Mouse (Mus musculus) gastrocnemius, postnatal 4 days (tissue): Measurements from ENCODE around the gene Ttc28. TPM values are rescaled to one million over a fixed set of nuclear protein-coding genes. Genes with fewer than 3 reads are reported as not detected.
A peak's percentile ranks its signal among the peaks of the same experiment; 100 is the strongest.

ENCODE experiments used
- DNase-seq, 2 experiments: peaks; one replicate each; pipeline ENCODE4 v3.0.0; 2021 to 2022; ENCODE audit warnings: low spot score in 2 of 2, mixed read lengths in 2 of 2
- total RNA-seq, 2 experiments: library from RNA; stranded (reverse); gene quantifications; 2 replicates each; pipeline ENCODE4 v1.2.3; 2021

Ttc28 gene
- total RNA-seq, 2 experiments from 2014 or later = 27.1 to 33.1 TPM

DNA sequence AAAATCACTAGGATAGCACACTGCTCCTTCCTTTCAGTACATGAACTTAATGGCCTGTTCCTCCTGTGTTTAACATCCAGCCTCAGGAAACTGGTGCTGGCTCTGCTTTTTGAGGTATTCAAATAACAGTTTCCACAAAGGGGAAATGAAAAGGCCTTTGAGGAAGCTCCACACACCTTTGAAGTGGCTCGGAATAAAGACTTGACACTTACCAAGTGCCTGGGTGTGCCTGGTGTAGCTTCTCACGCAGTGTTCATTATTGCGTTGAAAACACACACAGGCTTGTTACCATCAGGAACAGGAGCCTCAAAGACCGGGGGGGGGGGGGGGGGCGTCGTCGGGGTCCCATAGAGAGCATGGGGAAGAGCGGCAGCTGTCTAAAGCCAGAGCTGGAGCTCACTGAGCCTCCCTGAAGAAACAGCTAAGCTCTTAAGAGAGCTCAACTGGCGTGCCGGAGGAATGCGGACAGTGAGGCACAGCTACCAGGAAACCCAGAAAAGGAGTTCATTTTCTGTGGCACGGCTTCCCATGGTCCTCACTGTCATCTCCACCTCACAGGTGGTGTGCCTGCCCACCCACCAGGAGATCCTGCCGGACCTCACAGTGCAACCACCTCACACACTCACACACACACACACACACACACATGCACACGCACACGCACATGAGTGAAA is 320.7 kb downstream of the Ttc28 start:
- no peak for DNase-seq

GRCm38 (mm10) chr5:111200915-111201610 is 321.5 kb downstream of the Ttc28 start:
- peak in 1 of 2 experiments; percentile 72 for DNase-seq

DNA sequence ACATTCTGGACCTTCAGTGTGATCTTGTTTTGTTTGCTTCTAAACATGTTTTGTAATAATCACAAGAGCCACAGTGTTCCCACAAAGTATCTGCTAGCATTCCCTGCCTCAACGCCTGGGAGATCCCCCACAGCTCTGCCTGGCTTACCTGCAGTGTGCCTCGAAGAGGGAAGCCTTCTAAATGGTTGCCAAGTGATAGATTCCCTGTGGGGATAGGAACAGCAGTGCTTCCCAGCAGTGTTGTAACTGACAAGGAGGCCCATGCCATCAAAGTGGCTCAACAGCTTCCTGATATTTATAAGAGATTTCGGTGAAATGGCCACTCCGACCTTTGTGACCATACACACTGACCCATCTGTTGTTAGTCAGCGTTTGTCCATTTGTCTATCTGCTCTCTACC is 324.6 kb downstream of the Ttc28 start:
- no peak for DNase-seq

GRCm38 (mm10) chr5:111204976-111205586 is 325.5 kb downstream of the Ttc28 start:
- no peak for DNase-seq

GRCm38 (mm10) chr5:111205817-111206216 is 326.2 kb downstream of the Ttc28 start:
- DNase-seq = no peak

- peak in 1 of 2 experiments; percentile 65 for DNase-seq
These were observed 328.5 kb downstream of the Ttc28 start for GRCm38 (mm10) chr5:111207924-111208659.

DNA sequence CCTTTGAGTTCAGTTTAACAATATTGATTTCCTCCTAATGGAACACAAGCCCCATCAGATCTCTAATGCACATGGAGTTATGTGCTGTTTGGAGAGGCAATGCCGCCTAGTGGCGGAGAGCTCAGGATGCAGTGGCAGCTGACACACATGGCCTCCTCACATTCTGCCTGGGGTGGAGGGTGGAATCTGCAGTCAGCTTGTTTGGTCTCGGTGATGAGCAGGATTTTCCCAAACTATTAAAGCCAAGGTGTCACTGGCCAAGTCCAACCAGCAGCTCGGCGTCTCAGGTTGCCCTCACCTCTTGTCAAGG is 329.0 kb downstream of the Ttc28 start:
- peak in 1 of 2 experiments; percentile 62 for DNase-seq

DNA sequence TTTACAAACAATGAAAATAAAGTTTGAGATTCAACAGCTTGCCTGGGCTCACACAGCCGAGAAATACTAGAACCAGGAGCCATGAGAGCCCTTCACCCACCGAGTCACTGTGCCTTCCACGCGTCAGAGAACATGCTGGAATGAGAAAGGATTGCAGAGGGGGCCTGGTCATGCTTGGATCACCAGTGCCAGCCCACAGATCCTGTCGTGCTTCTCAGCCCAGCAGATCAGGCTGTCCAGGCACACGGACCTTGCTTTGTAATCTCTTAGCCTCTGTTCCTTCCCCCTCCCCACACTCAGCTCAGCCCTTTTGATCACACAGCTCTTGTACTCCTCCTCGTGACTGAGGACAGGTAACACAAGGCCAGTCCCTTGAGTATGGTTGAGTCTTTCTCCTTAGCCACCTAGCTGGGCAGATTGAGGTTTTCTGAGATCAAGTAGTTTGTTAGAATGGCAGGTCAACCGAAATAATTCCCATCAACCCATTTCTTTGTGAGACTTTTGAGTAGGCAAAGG is 334.4 kb downstream of the Ttc28 start:
- DNase-seq = no peak

GRCm38 (mm10) chr5:111214890-111215289 is 335.3 kb downstream of the Ttc28 start:
- DNase-seq = no peak

DNA sequence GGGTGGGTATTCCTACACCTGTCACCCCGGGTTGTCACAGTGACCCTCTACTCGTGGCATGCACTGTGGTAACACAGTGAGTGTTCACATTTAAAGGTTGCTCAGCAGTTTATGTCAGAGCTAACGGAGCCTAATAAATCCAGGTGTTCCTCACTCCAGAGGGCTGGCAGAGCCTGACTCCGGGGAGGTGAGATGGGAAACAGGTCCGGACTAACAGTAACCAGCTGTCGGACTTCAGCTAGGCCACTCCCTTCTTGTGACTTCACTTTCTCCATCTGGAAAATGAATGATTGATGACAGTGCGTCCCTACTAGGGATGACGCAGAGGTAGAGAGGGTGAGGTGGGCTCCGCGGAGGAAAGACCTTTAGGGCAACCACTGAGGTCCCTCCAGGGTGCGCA is 336.1 kb downstream of the Ttc28 start:
- DNase-seq = no peak

GRCm38 (mm10) chr5:111216166-111216565 is 336.6 kb downstream of the Ttc28 start:
- DNase-seq = no peak

- no peak for DNase-seq
These were observed 338.0 kb downstream of the Ttc28 start for GRCm38 (mm10) chr5:111217447-111218110.

DNA sequence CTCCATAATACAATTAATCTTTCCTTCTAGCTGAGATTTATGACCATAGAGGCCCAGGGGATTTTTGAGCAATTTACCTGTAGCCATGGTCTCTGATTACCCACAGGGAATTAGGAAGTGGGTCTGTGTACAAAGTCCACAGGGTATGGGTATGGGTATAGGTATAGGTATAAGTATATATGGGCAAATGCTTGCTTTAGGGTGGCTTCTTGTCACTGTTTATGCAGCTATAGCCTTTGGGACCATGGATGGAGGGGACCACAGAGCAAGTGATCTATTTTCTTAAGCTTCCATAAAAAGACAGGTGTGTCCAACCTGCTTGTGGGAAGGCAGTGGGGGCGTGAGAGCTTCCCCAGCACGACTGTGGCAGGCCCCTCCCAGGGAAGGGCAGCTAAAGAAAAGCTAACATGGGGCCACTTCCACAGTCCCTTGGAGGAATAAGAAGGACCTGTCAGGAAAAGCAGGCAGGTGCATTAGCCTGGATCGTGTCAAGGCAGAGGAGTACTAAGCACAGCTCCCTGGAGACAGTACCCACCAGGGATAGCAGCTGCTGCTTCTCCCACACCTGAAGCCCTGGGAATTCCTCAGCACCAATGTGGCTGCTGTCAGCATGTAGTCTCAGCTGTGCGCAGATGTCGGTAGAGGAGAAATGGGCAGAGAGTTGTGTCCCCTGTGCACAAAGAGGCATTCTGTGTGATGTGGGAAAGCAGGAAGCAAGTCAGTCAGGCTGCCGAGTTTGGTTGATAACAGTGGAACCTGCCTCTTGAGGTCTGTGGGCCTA is 338.7 kb downstream of the Ttc28 start:
- DNase-seq = no peak

GRCm38 (mm10) chr5:111218998-111219397 is 339.4 kb downstream of the Ttc28 start:
- no peak for DNase-seq

DNA sequence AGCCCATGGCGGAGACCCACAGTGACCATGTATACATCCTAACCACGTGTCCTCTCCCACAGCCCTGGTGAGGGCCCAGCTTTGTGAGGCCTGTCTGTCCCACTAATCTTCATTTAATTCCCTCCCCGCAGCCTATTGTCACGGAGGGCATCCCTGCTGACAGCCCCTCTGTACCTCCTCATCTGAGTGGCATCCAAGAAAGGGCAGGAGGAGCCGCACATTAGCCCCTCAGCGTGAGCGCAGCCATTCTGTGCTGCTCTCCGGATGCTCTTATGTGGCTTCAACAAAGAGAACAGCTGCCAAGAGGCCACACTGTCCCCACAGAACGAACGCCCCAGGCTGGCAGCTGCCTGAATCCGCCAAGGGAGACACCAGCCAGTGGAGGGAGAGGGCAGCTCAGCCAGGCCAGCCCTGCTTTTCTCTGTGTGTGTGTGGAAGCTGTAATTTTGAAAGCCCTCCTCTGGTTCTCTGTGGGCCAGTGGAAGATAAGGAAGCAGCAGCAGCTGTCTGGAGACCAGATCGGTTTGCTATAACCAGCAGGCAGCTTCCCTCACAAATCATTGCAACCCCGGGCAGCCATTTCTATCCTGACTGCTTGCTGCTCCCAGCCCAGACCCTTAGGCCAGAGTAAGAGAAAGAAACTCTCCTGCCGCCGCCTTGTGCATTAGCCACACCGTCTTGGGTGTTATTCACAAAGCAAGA is 341.2 kb downstream of the Ttc28 start:
- peak in 1 of 2 experiments; percentile 45 for DNase-seq

GRCm38 (mm10) chr5:111222820-111223219 is 343.2 kb downstream of the Ttc28 start:
- DNase-seq = no peak

- no peak for DNase-seq
These were observed 345.7 kb downstream of the Ttc28 start for GRCm38 (mm10) chr5:111225306-111225705.

DNA sequence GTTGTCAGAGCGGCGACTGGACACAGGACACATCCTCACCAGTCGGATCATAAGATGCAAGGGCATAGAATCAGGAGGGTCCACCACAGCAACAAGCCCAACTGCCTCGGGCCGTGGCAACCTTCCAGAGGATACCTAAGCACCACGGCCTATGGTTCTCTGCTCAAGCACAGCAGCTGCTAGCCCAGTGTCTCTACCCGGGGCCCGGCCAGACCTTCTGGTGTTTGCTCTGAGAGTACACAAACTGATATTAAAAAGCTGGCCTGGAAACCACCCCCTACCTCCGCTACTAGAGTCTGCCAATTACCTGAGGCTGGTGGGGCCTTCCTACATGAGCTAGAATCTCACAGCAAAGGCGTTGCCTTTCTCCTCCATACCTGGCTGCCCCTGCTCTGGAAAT is 346.9 kb downstream of the Ttc28 start:
- no peak for DNase-seq

DNA sequence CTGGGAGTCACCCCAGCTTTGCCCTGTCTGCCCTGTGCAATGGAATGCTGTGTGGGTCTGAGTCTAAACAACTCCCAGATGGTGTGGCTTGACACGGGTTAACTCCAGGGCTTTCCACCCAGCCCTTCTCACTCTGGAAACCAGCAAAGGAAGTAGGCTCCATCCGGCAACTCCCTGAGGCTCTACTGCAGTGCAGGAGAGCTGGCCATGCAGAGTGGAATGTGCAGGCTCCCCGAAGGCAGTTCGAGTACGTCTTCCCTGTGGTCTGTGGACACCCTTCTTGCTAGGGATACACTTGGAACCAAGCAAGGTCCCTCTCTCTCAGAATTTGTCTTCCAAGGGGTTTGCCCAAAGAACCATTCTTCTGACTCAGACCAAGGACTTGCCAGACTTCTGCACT is 348.2 kb downstream of the Ttc28 start:
- no peak for DNase-seq
